Mouse (Mus musculus) forebrain, embryonic 16.5 days (tissue): ENCODE data around the gene Notum. TPM values are rescaled to one million over a fixed set of nuclear protein-coding genes. Genes with fewer than 3 reads are reported as not detected.
A peak's percentile ranks its signal among the peaks of the same experiment; 100 is the strongest.
"Not testable (repeated sequence)": the region's sequence is repeated elsewhere in the genome, so short reads cannot be mapped to it uniquely, and the experiment has no call there.

Experiments used
- ATAC-seq: fragments of 200-750 bp; cut with Nextera tagmentation; 2 replicates; pipeline ENCODE4 v1.8.0; 2017; ENCODE audit warnings: mild to moderate bottlenecking, moderate library complexity
- H3K27ac ChIP-seq: fragments of 300-500 bp; sonication (generic); 2 replicates; pipeline ENCODE4 v1.5.1; 2014; ENCODE audit warnings: low read length, control low read depth
- H3K27me3 ChIP-seq: fragments of 300-500 bp; sonication (generic); replicated peaks from 2 replicates; pipeline ENCODE4 v1.6.1; 2014; ENCODE audit warnings: low read length; ENCODE audit not compliant: control insufficient read depth, insufficient read depth
- H3K36me3 ChIP-seq: fragments of 300-500 bp; sonication (generic); 2 replicates; pipeline ENCODE4 v1.6.1; 2014; ENCODE audit not compliant: control insufficient read depth, insufficient read depth
- H3K4me1 ChIP-seq: fragments of 300-500 bp; sonication (generic); replicated peaks from 2 replicates; pipeline ENCODE4 v1.6.1; 2014; ENCODE audit warnings: low read length; ENCODE audit not compliant: control insufficient read depth, insufficient read depth
- H3K4me2 ChIP-seq: fragments of 300-500 bp; sonication (generic); 2 replicates; pipeline ENCODE4 v1.6.1; 2014; ENCODE audit warnings: mild to moderate bottlenecking, low read length, control low read depth
- H3K4me3 ChIP-seq: fragments of 300-500 bp; sonication (generic); replicated peaks from 2 replicates; pipeline ENCODE4 v1.5.1; 2014; ENCODE audit warnings: mild to moderate bottlenecking, low read length, control low read depth
- H3K9ac ChIP-seq: fragments of 300-500 bp; sonication (generic); replicated peaks from 2 replicates; pipeline ENCODE4 v1.6.1; 2014; ENCODE audit warnings: low read depth, low read length, control low read depth
- H3K9me3 ChIP-seq: fragments of 300-500 bp; sonication (generic); 2 replicates; pipeline ENCODE4 v1.6.1; 2016; ENCODE audit warnings: low read length; ENCODE audit not compliant: control insufficient read depth
- WGBS: fragments of 180-500 bp; shearing (Covaris S2); extraction: QIAGEN DNeasy Blood & Tissue Kit; methylation state at CpG from one replicate; pipeline ENCODE4 v1.1.7; 2014; 5-methylcytosine and 5-hydroxymethylcytosine counted together
- polyA plus RNA-seq: library from polyadenylated mRNA; unstranded; fragments of >200 nt; fragmentation: Nextera tagmentation; extraction: Ambion mirVana; gene quantifications from 2 replicates; pipeline ENCODE4 v1.2.1, GENCODE M21; 2015

Gene Notum
- polyA plus RNA-seq, 1 experiment from 2014 or later = 0.77 TPM

GRCm38 (mm10) chr11:120683536-120683935 lies 22.6 kb upstream of the Notum start:
- no peak overlapping the region for H3K4me2 ChIP-seq
- no peaks in the 10 kb centered on the region for H3K27me3 ChIP-seq
- no peak for ATAC-seq
- no peaks in the 10 kb centered on the region for H3K9me3 ChIP-seq
- no peak overlapping the region for H3K4me3 ChIP-seq
- H3K4me1 ChIP-seq = no peaks in the 10 kb centered on the region
- H3K27ac ChIP-seq = no peak overlapping the region
- no peak overlapping the region; the same call in 1 of the 2 replicates for H3K9ac ChIP-seq
- peaks cover 13% of the 10 kb centered on the region; the same call in 1 of the 2 replicates for H3K36me3 ChIP-seq
- WGBS = 90% methylated on average over 3 of the region's 3 CpGs

DNA sequence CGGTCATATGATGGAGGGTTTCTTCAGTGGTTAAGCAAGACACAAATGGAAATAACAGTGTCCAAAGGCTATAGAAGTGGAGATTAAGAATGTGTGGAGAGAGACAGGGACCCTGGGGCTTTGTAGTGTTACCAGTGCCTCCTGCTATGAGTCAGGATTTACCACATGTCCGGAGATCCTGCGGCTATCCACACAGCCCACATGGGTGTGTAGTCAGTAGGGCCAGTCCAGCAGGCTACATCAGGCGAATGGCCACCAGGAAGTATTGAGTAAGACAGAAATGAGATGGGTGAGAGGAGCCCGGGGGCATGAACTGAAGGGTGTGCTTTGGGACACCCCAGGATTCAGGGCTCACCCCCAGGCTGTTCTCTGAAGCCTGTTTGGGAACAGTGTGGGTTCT lies 21.7 kb upstream of the Notum start:
- no peak overlapping the region for H3K4me3 ChIP-seq
- peaks cover 14% of the 10 kb centered on the region; the same call in 1 of the 2 replicates for H3K36me3 ChIP-seq
- no peak for ATAC-seq
- no peaks in the 10 kb centered on the region for H3K9me3 ChIP-seq
- H3K4me1 ChIP-seq = no peaks in the 10 kb centered on the region
- no peaks in the 10 kb centered on the region for H3K27me3 ChIP-seq
- no peak overlapping the region for H3K4me2 ChIP-seq
- H3K27ac ChIP-seq = no peak overlapping the region
- no peak overlapping the region for H3K9ac ChIP-seq
- 96% methylated on average over 5 of the region's 5 CpGs for WGBS

GRCm38 (mm10) chr11:120679909-120680308 lies 18.9 kb upstream of the Notum start:
- no peaks in the 10 kb centered on the region; the same call in 1 of the 2 replicates for H3K4me1 ChIP-seq
- no peaks in the 10 kb centered on the region for H3K9me3 ChIP-seq
- no peak overlapping the region for H3K9ac ChIP-seq
- no peak overlapping the region for H3K4me3 ChIP-seq
- ATAC-seq = no peak
- no peak overlapping the region for H3K4me2 ChIP-seq
- WGBS = 83% methylated on average over 3 of the region's 3 CpGs
- peaks cover 16% of the 10 kb centered on the region; the same call in 1 of the 2 replicates for H3K36me3 ChIP-seq
- no peaks in the 10 kb centered on the region for H3K27me3 ChIP-seq
- no peak overlapping the region for H3K27ac ChIP-seq

- no peaks in the 10 kb centered on the region for H3K27me3 ChIP-seq
- 93% methylated on average over 4 of the region's 4 CpGs for WGBS
Measured at GRCm38 (mm10) chr11:120676951-120677350, 16.0 kb upstream of the Notum start.

GRCm38 (mm10) chr11:120675875-120676274 lies 14.9 kb upstream of the Notum start:
- WGBS = 92% methylated on average over 4 of the region's 5 CpGs
- not testable (repeated sequence) for H3K27ac ChIP-seq, H3K4me2 ChIP-seq, H3K9ac ChIP-seq, H3K9me3 ChIP-seq, H3K4me3 ChIP-seq, ATAC-seq, H3K27me3 ChIP-seq, H3K36me3 ChIP-seq
- H3K4me1 ChIP-seq = peaks cover 10% of the 10 kb centered on the region

More at GRCm38 (mm10) chr11:120676951-120677350, 16.0 kb upstream of the Notum start:
- no peak overlapping the region for H3K4me3 ChIP-seq
- no peak overlapping the region for H3K27ac ChIP-seq
- peaks cover 10% of the 10 kb centered on the region; the same call in 1 of the 2 replicates for H3K36me3 ChIP-seq
- H3K4me2 ChIP-seq = no peak overlapping the region
- H3K4me1 ChIP-seq = peaks cover 10% of the 10 kb centered on the region
- ATAC-seq = no peak
- H3K9me3 ChIP-seq = no peaks in the 10 kb centered on the region
- H3K9ac ChIP-seq = no peak overlapping the region

DNA sequence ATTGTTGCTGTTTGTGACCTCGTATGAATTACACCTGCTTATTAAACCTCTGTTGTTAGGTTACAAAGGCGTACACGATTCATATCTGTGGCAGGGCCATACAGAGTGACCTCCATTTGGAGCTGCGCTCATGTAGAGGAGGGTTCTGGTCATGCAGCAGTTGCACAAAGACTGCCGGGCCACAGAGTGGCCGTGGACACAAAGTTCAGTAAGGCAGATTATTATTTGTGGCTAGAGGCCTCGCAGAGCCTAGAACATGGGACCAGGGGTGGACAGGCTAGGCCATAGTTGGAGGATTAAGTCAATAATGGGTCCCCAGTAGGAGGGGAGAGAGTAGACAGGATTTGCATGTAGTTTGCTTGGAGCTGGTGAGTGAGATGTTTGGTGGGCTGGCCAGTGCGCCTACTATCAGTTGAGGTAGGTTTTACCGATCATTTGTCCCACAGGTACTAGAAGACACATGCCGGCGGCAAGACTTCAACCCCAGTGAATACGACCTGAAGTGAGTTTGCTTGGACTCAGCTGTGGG lies 12.7 kb upstream of the Notum start:
- Histone ChIP-seq H3K9ac (peak overlapping the region; percentile 83), H3K4me1 (peaks cover 10% of the 10 kb centered on the region), H3K36me3 (peaks cover 4% of the 10 kb centered on the region; the same call in 1 of the 2 replicates), H3K4me3 (peak overlapping the region; percentile 87), H3K4me2 (peak overlapping the region; percentile 77), H3K27ac (peak overlapping the region; percentile 87), H3K27me3 (no peaks in the 10 kb centered on the region), H3K9me3 (no peaks in the 10 kb centered on the region)
- WGBS = 36% methylated on average over 12 of the region's 12 CpGs
- peak; percentile 9 for ATAC-seq

DNA sequence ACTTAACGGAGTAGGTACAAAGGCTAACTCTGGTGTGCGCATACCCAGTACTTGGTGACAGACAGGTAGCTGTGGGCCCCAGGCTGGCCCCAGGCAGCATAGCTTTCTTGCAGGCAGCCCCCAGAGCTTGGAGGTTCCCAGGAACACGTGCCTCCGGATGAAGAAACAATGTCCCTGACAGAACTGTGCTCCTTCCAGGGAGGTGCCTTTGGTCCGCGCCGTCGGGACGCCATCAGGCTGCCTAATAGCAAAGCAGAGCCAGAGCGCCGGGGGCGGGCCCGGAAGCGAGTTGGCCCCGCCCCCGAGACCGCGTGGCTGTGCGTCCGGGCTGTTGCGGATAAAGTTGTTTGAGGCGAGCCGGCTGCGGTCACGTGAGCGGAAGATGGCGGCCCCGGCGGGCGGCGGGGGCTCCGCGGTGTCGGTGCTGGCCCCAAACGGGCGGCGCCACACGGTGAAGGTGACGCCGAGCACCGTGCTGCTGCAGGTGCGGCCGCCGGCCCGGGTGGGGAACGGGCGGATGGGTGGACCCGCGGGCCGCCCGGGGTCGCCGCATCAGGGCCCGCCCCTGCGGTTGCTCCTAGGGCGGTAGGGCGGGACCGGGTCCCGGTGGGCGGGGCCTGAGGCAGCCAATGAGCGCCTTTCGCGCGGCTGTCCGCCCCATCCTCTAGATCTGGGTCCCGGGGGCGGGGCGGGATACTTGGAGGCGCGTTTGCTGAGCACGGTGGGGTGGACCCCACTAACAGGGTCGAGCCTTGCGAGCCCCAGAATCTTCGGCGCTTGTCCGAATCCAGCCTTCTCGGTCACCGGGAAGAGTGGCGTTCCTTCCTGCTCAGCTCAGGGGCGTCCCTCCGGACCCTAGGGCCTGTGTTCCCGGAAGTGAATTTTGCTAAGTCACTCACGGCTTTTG lies 12.0 kb upstream of the Notum start, which contains the start of gene Aspscr1:
Gene Aspscr1, plus strand, starts transcription at position 287 of the 907 bp plus-strand sequence.
- ATAC-seq = peak; percentile 97
- under 1% methylated on average over 71 of the region's 83 CpGs for WGBS
- H3K27ac ChIP-seq = peak within 1 kb of the TSS; percentile 87

GRCm38 (mm10) chr11:120666617-120667016 lies 5.6 kb upstream of the Notum start:
- no peaks in the 10 kb centered on the region for H3K4me1 ChIP-seq
- no peak overlapping the region for H3K27ac ChIP-seq
- H3K9ac ChIP-seq = no peak overlapping the region
- H3K36me3 ChIP-seq = no peaks in the 10 kb centered on the region
- H3K4me2 ChIP-seq = no peak overlapping the region
- WGBS = 18% methylated on average over 3 of the region's 3 CpGs
- H3K9me3 ChIP-seq = no peaks in the 10 kb centered on the region
- peaks cover 18% of the 10 kb centered on the region for H3K27me3 ChIP-seq
- ATAC-seq = no peak
- no peak overlapping the region for H3K4me3 ChIP-seq

More for the DNA sequence above, 12.0 kb upstream of the Notum start, which contains the start of gene Aspscr1:
- Histone ChIP-seq H3K4me3 (peak within 1 kb of the TSS; percentile 87), H3K9ac (peak within 1 kb of the TSS; percentile 83), H3K4me2 (peak within 1 kb of the TSS; percentile 77), H3K9me3 (no peaks in the 10 kb centered on the region), H3K36me3 (peaks cover 2% of the 10 kb centered on the region; the same call in 1 of the 2 replicates), H3K4me1 (peaks cover 10% of the 10 kb centered on the region), H3K27me3 (no peaks in the 10 kb centered on the region)

DNA sequence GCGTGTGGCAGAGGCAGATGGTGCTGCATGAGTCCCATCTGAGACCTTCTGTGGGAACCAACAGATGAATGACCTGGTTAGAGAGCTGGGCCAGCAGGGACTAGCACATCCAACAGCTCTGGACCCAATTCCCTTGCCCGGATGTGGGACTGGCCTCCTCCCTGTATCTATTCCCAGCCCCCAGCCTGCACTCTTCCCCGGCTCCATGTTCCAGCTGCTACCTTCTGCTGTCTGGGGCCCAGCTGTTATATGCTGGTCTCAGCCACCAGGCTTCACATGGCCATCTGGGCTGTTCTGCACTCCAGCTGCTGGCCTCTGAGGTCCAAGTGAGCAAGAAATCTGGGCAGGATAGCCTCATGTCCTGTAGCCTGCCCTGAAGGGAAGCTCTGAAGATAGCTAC lies 4.4 kb upstream of the Notum start:
- H3K27ac ChIP-seq = no peak overlapping the region
- H3K4me1 ChIP-seq = peaks cover 8% of the 10 kb centered on the region
- no peak overlapping the region for H3K9ac ChIP-seq
- no peaks in the 10 kb centered on the region for H3K36me3 ChIP-seq
- H3K4me2 ChIP-seq = no peak overlapping the region
- WGBS = 87% methylated on average over 3 of the region's 3 CpGs
- H3K4me3 ChIP-seq = no peak overlapping the region
- H3K9me3 ChIP-seq = no peaks in the 10 kb centered on the region
- peaks cover 29% of the 10 kb centered on the region for H3K27me3 ChIP-seq
- ATAC-seq = no peak
